Mouse (Mus musculus) gastrocnemius, adult 18-20 months (tissue): Measurements from ENCODE around the gene Gm10134. TPM values are rescaled to one million over a fixed set of nuclear protein-coding genes. Genes with fewer than 3 reads are reported as not detected.

Source experiments
- DNase-seq: peaks from one replicate; pipeline ENCODE4 v3.0.0; 2021; ENCODE audit warnings: low spot score
- total RNA-seq, 2 experiments: library from RNA; stranded (reverse); gene quantifications; 2 replicates each; pipeline ENCODE4 v1.2.3; 2021

Gene Gm10134
- total RNA-seq, 2 experiments from 2014 or later = 0.74 TPM; not detected in 1

DNA sequence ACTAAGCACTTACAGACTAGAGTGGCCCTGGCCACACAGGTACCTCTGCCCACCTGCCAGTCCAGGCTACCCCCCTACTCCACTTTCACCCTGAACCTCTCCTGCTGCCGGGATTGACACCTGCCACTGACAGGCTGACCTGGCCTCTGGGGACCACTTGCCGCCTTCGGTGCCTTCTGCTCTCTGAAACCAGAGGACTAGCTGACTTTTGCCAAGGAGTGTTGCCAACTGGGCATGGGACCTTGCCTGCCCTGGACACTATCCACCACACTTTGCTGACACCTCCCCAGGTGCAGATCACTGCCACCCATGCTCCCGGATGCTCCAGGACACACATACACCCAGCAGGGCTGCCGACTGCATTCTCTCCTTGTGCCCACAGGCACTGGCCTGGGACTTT, 46.4 kb downstream of the Gm10134 start:
- DNase-seq = no peak

Other genes with a start within 250 kb of the Gm10134 start
- 1 to 10 TPM; 2.4 to 3.0 TPM for gene Ppp1r26, start 59.3 kb upstream of the Gm10134 start, total RNA-seq
- not detected for gene 1700007K13Rik, start 39.8 kb upstream of the Gm10134 start, total RNA-seq
- 10 to 100 TPM; 21.1 to 22.9 TPM for gene Mrps2, start 38.0 kb upstream of the Gm10134 start, total RNA-seq
- gene Gbgt1, start 9.2 kb upstream of the Gm10134 start, total RNA-seq = under 1 TPM; 0.81 to 0.89 TPM
- gene Ralgds, start 7.0 kb downstream of the Gm10134 start, total RNA-seq = 1 to 10 TPM; 6.1 to 8.9 TPM
- under 1 TPM in 1 of 2 experiments, not detected in 1; 0.16 TPM for gene Cel, start 57.3 kb downstream of the Gm10134 start, total RNA-seq
- 1 to 10 TPM; 7.2 to 8.9 TPM for gene Gtf3c5, start 77.7 kb downstream of the Gm10134 start, total RNA-seq
- gene Gfi1b, start 115.9 kb downstream of the Gm10134 start, total RNA-seq = not detected
- gene Tsc1, start 135.1 kb downstream of the Gm10134 start, total RNA-seq = 10 to 100 TPM; 40.6 to 45.6 TPM
- not detected for gene Spaca9, start 193.6 kb downstream of the Gm10134 start, total RNA-seq
- gene Ak8, start 194.1 kb downstream of the Gm10134 start, total RNA-seq = not detected